Mouse (Mus musculus): ENCODE data around the gene Golph3. TPM values are rescaled to one million over a fixed set of nuclear protein-coding genes. Genes with fewer than 3 reads are reported as not detected.

Gene Golph3
- polyA plus RNA-seq, 1 experiment from 2014 or later, result 63.8 TPM

GRCm38 (mm10) chr15:12301771-12302170 lies 19.5 kb upstream of the Golph3 start:
- Histone ChIP-seq H3K4me3 (no peak overlapping the region), H3K27me3 (no peaks in the 10 kb centered on the region), H3K27ac (no peak overlapping the region), H3K36me3 (ENCODE audit: poor library complexity, severe bottlenecking) (no peaks in the 10 kb centered on the region), H3K9ac (no peak overlapping the region), H3K9me3 (replicated peaks) (no peaks in the 10 kb centered on the region), H3K4me1 (no peaks in the 10 kb centered on the region), H3K4me2 (no peak overlapping the region)
- no peak for ATAC-seq
- 84% methylated on average over 4 of the region's 6 CpGs for WGBS

DNA sequence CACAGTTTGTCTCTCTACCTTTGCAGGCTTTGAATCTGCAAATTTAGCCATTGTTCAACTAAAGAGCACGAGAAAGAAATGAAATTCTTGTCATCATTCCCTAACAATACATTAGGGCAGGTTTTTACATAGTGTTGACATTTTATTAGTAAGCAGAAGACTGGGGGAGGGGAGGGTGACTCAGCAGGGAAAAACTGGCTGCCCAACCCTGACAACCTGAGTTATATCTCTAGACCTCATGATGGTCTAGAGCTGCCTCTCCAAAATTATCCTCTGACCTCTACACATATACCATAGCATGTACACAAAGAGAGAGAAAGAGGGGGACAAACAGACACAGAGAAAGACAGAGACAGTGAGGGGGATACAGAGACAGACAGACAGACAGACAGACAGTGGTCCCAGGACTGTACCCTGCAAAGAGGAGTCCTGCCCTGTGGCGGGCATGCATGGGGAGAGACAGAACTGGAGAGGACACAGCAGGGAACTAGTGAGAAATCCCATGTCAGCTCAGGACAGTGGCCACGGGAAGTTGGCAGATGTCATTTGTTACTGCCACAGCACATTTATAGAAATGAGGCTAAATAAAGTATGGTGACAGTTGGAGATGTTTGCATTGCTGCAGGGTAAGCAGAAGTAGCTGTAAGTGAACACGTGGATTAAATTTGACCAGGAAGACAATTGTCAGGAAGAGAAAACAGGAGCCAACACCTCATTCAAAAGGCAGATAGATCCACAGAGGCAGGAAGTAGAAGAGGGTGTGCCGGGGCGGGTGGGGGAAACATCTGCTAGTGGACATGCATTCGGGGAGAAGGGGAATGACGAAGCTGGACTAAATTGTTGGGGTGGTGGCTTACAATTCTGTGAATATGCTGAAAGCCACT lies 14.8 kb upstream of the Golph3 start:
- Histone ChIP-seq H3K4me2 (no peak overlapping the region), H3K36me3 (ENCODE audit: poor library complexity, severe bottlenecking) (no peaks in the 10 kb centered on the region), H3K4me1 (no peaks in the 10 kb centered on the region), H3K27me3 (no peaks in the 10 kb centered on the region), H3K27ac (no peak overlapping the region), H3K4me3 (no peak overlapping the region), H3K9me3 (replicated peaks) (no peaks in the 10 kb centered on the region), H3K9ac (no peak overlapping the region)
- WGBS, result 69% methylated on average over 8 of the region's 8 CpGs
- no peak for ATAC-seq

DNA sequence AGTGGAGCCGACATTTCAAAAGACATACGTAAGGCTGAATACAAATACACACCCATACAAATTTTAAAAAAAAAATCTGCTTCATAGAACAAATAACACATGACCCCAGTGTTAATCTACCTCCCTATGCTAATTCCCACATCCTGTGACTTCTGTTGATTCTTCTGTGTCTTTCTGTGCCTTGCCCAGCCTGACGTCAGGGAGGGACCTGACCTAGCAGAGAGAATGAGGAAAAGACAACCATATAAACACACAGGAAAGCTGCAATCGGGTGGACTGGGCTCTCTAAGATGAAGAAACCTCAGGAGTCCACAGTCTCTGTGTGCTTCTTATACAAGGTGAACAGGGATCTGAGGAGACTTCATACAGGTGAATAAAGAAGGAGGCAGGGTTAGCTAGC lies 14.1 kb upstream of the Golph3 start:
- Histone ChIP-seq H3K4me2 (no peak overlapping the region), H3K4me1 (no peaks in the 10 kb centered on the region), H3K36me3 (ENCODE audit: poor library complexity, severe bottlenecking) (no peaks in the 10 kb centered on the region), H3K9me3 (replicated peaks) (no peaks in the 10 kb centered on the region), H3K27me3 (no peaks in the 10 kb centered on the region), H3K4me3 (no peak overlapping the region), H3K9ac (no peak overlapping the region), H3K27ac (no peak overlapping the region)
- no peak for ATAC-seq
- 77% methylated on average over 4 of the region's 4 CpGs for WGBS

- H3K27me3 ChIP-seq, result no peaks in the 10 kb centered on the region
- H3K4me3 ChIP-seq, result no peak overlapping the region
- no peak overlapping the region for H3K4me2 ChIP-seq
- no peak overlapping the region for H3K9ac ChIP-seq
- H3K9me3 ChIP-seq (replicated peaks), result no peaks in the 10 kb centered on the region
- WGBS, result 86% methylated on average over 5 of the region's 5 CpGs
- no peaks in the 10 kb centered on the region for H3K4me1 ChIP-seq
- no peak overlapping the region for H3K27ac ChIP-seq
- ATAC-seq, result no peak
- no peaks in the 10 kb centered on the region for H3K36me3 ChIP-seq (ENCODE audit: poor library complexity, severe bottlenecking)
These were observed 12.7 kb upstream of the Golph3 start for GRCm38 (mm10) chr15:12308539-12308938.

- Histone ChIP-seq H3K27ac (no peak overlapping the region), H3K9ac (no peak overlapping the region), H3K4me2 (no peak overlapping the region), H3K4me3 (no peak overlapping the region), H3K27me3 (no peaks in the 10 kb centered on the region), H3K36me3 (ENCODE audit: poor library complexity, severe bottlenecking) (no peaks in the 10 kb centered on the region), H3K9me3 (replicated peaks) (no peaks in the 10 kb centered on the region), H3K4me1 (no peaks in the 10 kb centered on the region)
- no peak for ATAC-seq
- 91% methylated on average over 4 of the region's 4 CpGs for WGBS
These were observed 10.6 kb upstream of the Golph3 start for GRCm38 (mm10) chr15:12310676-12311075.

- no peak overlapping the region for H3K4me3 ChIP-seq
- no peak for ATAC-seq
- no peaks in the 10 kb centered on the region for H3K27me3 ChIP-seq
- H3K4me2 ChIP-seq, result no peak overlapping the region
- no peak overlapping the region for H3K9ac ChIP-seq
- WGBS, result 88% methylated on average over 7 of the region's 7 CpGs
- no peaks in the 10 kb centered on the region for H3K36me3 ChIP-seq (ENCODE audit: poor library complexity, severe bottlenecking)
- no peak overlapping the region for H3K27ac ChIP-seq
- no peaks in the 10 kb centered on the region for H3K9me3 ChIP-seq (replicated peaks)
- no peaks in the 10 kb centered on the region for H3K4me1 ChIP-seq
These were observed 9.8 kb upstream of the Golph3 start for GRCm38 (mm10) chr15:12311465-12311864.

- no peak for ATAC-seq
- Histone ChIP-seq H3K9me3 (replicated peaks) (no peaks in the 10 kb centered on the region), H3K27ac (no peak overlapping the region), H3K27me3 (no peaks in the 10 kb centered on the region), H3K36me3 (ENCODE audit: poor library complexity, severe bottlenecking) (no peaks in the 10 kb centered on the region), H3K4me2 (no peak overlapping the region), H3K9ac (no peak overlapping the region), H3K4me1 (no peaks in the 10 kb centered on the region), H3K4me3 (no peak overlapping the region)
- WGBS, result 31% methylated on average over 1 of the region's 1 CpGs
These were observed 8.0 kb upstream of the Golph3 start for GRCm38 (mm10) chr15:12313255-12313654.

GRCm38 (mm10) chr15:12314584-12314983 lies 6.7 kb upstream of the Golph3 start:
- H3K4me2 ChIP-seq, result no peak overlapping the region
- H3K9me3 ChIP-seq (replicated peaks), result no peaks in the 10 kb centered on the region
- H3K4me1 ChIP-seq, result no peaks in the 10 kb centered on the region
- H3K27me3 ChIP-seq, result peaks cover 8% of the 10 kb centered on the region
- WGBS, result 87% methylated on average over 5 of the region's 5 CpGs
- no peak overlapping the region for H3K27ac ChIP-seq
- H3K9ac ChIP-seq, result no peak overlapping the region
- no peak overlapping the region for H3K4me3 ChIP-seq
- ATAC-seq, result no peak
- H3K36me3 ChIP-seq (ENCODE audit: poor library complexity, severe bottlenecking), result no peaks in the 10 kb centered on the region

DNA sequence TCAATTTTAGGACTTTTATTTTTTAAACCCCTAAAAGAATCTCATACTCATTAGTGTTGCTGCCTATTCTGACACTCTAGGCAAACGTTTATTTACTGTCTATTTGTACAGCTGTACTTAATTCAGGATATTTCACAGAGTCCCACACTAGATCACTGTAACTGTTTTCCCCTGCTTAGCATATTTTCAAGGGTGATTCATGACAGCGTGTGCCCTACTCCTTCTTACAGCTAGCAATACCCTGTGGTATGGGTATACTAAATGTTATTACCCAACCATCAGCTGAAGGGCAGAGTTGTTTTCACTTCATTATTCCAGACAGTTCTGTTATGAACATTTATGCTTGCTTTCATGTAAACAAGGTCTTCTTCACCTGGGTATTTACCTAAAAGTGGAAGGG lies 5.3 kb upstream of the Golph3 start:
- WGBS, result 81% methylated on average over 2 of the region's 2 CpGs
- H3K27me3 ChIP-seq, result peaks cover 14% of the 10 kb centered on the region
- no peaks in the 10 kb centered on the region for H3K4me1 ChIP-seq
- H3K27ac ChIP-seq, result no peak overlapping the region
- H3K4me3 ChIP-seq, result no peak overlapping the region
- no peaks in the 10 kb centered on the region for H3K36me3 ChIP-seq (ENCODE audit: poor library complexity, severe bottlenecking)
- H3K4me2 ChIP-seq, result no peak overlapping the region
- no peak overlapping the region for H3K9ac ChIP-seq
- no peak for ATAC-seq
- H3K9me3 ChIP-seq (replicated peaks), result no peaks in the 10 kb centered on the region

- no peaks in the 10 kb centered on the region for H3K36me3 ChIP-seq (ENCODE audit: poor library complexity, severe bottlenecking)
- no peak overlapping the region for H3K4me3 ChIP-seq
- H3K9ac ChIP-seq, result no peak overlapping the region
- no peak for ATAC-seq
- 0 out of 2 replicates have a peak, but pooled peaks cover 2% of the 10 kb centered on the region for H3K4me1 ChIP-seq
- no peaks in the 10 kb centered on the region for H3K9me3 ChIP-seq (replicated peaks)
- H3K27ac ChIP-seq, result no peak overlapping the region
- 82% methylated on average over 5 of the region's 5 CpGs for WGBS
- no peak overlapping the region for H3K4me2 ChIP-seq
- peaks cover 14% of the 10 kb centered on the region for H3K27me3 ChIP-seq
These were observed 4.0 kb upstream of the Golph3 start for GRCm38 (mm10) chr15:12317290-12317689.

DNA sequence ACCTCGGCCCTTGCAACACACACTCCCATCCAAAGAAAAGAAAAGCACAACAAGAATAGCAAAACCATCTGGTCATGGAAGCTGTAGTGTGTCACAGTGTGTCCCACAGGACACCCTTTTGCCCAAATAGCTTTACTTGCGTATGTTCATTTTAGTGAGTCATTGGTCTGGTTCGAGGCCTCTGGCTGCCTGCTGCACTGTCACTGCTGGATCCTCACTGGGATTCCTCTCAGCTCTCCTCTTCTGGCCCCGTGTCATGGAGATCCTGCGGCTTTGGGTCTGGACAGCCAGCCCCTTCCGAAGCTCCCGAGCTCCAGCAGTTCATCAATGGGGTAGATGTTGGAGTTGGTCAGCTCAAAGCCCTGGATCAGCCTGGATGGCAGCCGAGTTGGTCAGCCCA lies 2.8 kb upstream of the Golph3 start:
- Histone ChIP-seq H3K36me3 (ENCODE audit: poor library complexity, severe bottlenecking) (no peaks in the 10 kb centered on the region), H3K27ac (no peak overlapping the region), H3K27me3 (peaks cover 14% of the 10 kb centered on the region), H3K4me1 (peaks cover 13% of the 10 kb centered on the region), H3K4me3 (no peak overlapping the region), H3K9ac (no peak overlapping the region), H3K9me3 (replicated peaks) (no peaks in the 10 kb centered on the region), H3K4me2 (no peak overlapping the region)
- 87% methylated on average over 8 of the region's 8 CpGs for WGBS
- no peak for ATAC-seq

DNA sequence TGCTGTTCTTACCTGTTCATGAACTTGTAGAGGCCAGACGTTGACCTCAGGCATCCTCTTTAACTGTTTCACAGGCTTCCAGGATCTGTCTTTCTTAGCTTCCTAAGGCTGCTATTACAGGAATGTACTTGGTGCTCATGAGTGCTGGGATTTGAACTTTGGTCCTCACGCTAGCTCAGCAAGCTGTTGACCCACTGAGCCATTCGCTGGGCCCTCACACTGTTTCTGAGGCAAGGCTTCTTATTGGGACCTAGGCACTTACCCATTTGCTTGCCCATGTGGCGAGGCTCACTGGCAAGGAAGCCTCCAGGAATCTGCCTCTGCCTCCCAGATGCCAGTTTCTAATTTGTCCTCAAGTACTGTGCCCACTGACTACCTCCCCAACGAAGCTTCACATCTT lies 1.4 kb upstream of the Golph3 start:
- no peak overlapping the region for H3K9ac ChIP-seq
- ATAC-seq, result no peak
- H3K4me3 ChIP-seq, result no peak overlapping the region
- no peak overlapping the region for H3K27ac ChIP-seq
- H3K4me1 ChIP-seq, result peaks cover 25% of the 10 kb centered on the region
- H3K4me2 ChIP-seq, result peak overlapping the region; percentile 77; the same call in 1 of the 2 replicates
- WGBS, result 53% methylated on average over 5 of the region's 5 CpGs
- peaks cover 14% of the 10 kb centered on the region for H3K27me3 ChIP-seq
- no peaks in the 10 kb centered on the region for H3K9me3 ChIP-seq (replicated peaks)
- H3K36me3 ChIP-seq (ENCODE audit: poor library complexity, severe bottlenecking), result no peaks in the 10 kb centered on the region
